Mouse (Mus musculus): ENCODE measurements around the gene Txnrd1.

Txnrd1 gene

DNA sequence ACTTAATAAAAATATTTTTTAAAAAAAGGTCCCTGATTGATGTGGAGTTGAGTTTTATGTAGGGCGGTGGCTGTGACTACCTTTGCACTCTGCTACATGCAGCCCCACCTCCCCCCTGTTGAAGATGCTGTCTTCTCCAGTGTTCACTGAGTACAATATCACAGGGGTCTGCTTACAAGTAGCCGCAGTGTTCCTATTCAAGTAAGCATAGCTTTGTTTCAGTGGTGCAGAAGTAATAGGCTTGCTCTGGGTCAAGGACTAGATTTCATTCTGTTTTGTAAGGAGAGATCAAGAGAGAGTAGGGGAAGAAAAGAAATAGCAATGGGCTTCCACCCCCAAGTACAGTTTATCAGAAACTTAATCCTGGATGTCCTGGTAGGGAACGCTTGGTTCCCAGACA, 16.2 kb upstream of the Txnrd1 start:
- in situ Hi-C loops (cut with MboI), result no loop called here

DNA sequence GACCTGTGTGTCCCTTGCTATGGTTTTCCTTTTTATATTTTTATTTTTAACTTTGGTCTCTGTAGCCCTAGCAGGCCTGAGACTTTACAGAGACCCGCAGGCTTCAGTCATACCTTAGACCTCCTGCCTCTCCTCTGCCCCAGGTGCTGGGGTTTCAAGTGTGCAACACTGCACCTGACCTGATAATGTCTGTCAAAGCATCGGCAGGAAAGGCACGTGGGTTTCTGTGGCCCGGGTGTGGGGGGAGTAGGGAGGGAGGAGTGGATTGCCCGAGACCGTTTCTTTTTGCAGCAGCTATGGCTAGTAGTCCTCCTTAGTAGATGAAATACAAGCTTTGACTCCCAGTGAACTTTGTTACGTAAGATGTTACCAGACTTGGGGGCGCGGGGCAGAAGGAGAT, 15.8 kb upstream of the Txnrd1 start:
- in situ Hi-C loops (cut with MboI), result no loop called here

DNA sequence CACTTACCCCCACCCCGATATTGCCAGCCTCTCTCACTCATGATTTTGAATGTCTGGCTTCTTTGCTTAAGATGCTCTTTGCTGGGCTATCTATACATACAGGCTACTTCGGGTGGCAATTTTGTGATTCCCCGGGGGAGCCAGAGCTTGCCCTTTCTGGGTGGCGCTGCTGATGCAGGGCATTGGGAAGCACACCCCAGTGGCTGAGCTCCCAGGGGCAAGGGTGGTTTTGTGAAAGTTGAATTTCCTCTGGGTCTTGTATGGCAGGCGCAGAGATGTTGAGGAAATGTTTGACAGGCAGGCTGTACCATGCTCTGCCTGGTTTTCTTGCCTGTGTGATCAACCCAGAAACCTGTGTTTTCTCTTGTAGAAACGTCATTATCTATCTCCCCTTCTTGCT, 15.1 kb upstream of the Txnrd1 start:
- in situ Hi-C loops (cut with MboI), result no loop called here

DNA sequence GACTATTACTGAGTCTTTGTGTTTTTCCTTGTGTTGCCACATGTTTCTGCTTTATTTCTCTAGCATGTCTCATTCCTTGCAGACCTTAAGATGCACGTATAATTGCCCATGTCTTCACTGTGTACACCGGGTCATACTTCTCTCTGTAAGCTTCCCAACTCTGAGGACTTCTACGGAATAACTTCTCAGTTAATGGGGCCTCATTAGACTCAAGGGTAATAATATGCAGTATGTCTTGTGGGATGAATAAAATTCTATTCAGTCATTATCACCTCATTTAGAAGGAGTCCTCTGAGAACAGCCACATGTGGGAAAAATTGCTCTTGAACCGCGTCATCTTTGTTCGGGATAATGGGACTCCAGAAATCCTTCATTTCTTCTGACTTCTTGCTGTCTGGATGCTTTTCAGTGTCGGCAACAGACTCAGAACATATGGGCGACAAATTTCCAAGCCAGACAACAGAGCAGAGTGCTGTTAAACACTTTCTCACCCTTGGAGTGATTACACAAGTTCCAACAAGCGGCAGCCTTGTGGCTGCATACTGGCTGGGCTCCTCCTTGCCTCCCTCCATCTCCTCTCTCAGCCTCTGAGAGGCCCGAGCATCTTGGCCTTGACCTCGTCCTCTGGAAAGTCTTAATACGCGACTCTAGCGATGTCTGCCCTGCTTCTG, 10.5 kb upstream of the Txnrd1 start:
- in situ Hi-C loops (cut with MboI), result no loop called here

DNA sequence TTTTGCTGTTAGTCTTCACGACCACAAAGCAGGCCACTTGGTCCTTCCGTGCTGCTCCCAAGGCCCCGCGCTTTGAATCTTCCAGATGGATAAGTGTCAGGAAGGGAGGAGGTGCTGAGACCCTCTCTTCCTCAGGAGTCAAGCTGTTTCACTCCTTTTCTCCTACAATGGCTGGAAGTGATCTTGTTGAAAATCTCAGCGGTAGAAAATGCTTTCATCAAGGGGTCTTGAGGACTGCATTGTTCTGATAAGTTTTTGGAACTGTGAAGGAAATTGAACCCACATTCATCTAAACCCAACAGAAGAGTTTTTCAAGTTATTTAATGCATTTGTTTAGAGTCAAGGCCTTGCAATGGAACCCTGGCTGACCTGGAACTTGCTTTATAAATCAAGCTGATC, 10.0 kb upstream of the Txnrd1 start:
- in situ Hi-C loops (cut with MboI), result no loop called here

DNA sequence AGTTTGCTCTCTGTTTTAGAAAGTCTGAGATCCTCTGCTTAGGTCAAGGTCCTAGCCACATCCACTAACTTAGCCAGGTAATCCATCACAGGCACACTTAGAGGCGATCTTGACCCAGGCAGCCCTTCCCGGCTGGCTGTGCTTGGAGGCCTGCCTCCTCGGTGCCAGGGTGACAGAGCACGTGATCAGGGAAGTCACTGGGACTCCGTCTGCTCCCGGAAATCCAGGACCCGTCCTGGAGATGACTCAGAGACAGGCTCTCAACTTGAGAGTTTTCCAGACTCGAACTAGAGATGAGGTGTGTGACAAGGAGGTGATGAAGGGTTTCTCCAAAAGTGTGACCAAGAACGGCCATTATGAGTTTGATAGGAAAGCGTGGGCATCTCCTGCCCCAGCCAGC, 9.2 kb upstream of the Txnrd1 start:
- in situ Hi-C loops (cut with MboI), result no loop called here

DNA sequence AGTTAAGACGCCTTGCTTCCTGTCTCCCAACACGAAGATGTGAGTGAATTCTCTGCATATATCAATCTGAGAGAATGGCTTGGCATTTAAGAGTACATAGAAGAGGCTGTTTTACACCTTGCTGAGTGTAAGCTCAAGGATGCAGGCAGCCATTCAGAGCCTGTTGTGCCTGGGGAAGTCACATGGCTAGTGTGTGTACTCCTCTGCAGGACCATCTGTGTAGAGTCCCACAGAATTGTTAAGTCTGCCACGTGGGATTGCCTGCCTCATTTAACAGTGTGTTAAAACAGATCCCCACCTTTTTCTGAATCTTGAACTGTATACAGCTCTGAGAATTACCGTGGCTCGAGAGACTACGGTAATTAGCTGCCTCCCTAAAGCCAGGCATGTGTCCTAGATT, 7.2 kb upstream of the Txnrd1 start:
- in situ Hi-C loops (cut with MboI), result no loop called here

DNA sequence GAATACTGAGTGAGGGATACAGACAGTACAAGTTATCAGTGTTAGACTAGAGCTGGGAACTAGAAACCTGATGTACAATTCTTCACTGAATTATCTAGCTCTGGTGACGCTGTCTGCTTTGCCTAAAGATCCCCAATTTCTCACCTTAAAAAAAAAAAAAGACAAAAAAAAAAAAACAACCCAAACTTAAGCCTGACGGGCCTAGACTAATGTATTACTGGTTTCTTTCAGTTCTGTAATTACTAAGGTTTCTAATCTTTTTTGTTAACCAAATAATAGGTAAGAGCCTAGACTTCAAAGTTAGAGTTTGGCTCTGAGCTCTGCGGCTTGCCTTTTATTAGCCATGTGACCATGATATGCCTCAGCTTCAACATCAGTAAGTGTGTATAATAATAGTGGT, 2.1 kb downstream of the Txnrd1 start:
- in situ Hi-C loops (cut with MboI), result no loop called here

DNA sequence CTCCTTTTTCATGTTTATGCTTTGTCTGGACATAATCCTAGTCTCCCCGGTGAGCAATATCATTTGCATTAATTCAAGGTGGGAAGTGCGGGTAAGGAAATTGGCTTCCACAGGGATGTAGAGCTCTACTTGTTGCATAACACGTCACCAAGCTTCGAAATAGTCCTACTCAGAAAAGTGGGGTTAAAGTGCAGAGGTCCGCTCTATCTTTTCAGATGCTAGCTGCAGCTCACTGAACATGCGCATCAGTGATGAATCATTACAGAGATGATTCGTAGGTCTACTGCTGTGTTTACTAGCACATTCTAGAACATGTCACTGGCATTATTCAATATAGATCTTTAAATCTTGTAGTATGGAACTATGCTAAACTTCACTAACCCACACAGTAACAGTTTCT, 4.6 kb downstream of the Txnrd1 start:
- in situ Hi-C loops (cut with MboI), result no loop called here

DNA sequence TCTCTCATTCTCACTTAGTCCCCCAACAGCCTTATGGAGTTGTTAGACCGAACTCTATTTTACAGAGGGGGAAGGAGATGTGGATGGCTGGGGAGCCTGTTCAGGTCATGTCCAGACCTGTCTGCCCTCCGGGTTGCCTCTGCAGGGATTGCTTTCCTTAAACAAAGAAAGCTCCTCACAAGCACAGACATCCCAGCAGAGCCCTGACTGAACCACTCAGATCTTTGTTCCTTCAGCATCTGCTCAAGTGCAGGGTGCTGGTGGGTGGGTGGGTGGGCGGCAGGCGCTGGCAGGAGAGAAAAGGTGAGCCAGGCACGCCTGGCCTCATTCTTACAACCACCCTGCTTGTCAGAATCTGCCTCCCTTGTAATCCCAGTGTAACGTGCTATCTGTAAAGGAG, 10.3 kb downstream of the Txnrd1 start:
- in situ Hi-C loops (cut with MboI), result no loop called here

DNA sequence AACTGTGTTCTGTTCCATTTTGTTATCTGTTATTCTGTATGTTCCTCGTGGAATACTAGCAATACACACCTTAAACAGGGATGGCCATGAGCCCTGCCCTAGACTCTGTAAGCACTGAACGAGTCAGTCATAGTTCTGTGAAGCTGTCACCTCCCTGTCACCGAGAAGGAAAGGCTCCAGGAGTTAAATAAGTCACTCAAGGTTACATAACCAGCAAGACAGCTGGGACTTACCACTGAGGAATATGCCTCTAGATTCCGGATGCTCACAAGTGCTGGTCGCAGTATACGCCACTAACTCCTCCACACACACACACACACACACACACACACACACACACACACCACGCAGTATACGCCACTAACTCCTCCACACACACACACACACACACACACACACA, 11.0 kb downstream of the Txnrd1 start:
- in situ Hi-C loops (cut with MboI), result no loop called here

DNA sequence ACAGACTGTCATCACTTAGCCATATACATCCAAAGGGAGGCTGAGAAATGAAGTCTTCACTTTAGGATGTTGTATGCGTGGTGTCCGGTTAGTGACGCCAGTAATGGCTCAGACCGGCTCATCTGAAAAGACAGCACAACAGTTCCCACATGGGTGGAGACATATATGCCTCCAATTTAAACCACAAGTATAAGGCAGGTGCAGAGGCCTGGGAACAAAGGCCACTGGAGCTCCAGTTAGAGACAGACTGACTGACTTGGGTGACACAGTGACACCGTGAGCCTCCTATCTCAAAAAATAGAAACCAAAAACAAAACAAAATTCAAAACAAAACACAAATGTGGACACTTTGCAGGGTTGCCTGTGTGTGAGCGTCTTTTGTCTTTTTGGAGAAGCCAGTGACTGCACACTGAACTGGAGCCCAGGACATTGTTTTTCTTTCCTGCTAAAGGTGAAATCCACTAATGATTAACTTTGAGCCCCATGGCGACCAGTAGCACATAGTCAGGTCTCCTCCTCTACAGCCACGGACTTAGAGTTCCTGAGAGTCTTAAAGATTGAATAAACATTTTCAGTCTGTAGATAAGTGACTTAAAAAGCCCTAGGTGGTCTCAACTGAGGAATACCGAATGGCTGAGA, 14.2 kb downstream of the Txnrd1 start:
- in situ Hi-C loops (cut with MboI), result no loop called here

DNA sequence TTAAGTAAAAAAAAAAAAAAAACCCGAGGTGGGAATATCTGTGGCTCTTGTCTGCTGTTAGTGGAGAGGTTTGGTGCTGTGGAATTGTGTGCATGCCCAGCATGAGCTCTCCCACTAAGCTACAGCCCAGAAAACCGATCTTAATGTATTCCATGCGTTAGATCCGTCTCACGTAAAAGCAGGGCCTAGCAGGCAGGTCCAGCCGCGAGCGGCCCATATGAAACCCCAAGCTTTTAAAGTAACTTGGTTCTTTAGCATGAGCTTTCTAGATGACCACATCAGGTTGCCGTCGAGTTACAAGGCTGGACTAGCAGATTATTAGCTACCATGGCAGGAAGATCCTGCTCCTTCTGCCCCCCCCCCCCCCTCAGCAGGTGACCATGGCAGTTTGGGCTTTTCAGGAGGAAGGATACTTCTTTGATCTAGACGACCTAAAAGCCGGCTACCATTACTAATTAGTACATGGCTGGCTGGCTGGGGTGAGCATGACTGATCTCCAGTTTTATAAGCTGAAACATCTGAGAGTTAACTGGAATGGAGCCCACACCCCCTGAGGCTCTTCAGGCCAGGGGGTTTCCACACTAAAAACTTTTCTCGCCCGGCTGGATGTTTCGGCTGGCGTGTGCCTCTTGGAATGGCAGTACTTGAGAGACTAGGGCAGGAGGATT, 16.1 kb downstream of the Txnrd1 start:
- in situ Hi-C loops (cut with MboI), result no loop called here

DNA sequence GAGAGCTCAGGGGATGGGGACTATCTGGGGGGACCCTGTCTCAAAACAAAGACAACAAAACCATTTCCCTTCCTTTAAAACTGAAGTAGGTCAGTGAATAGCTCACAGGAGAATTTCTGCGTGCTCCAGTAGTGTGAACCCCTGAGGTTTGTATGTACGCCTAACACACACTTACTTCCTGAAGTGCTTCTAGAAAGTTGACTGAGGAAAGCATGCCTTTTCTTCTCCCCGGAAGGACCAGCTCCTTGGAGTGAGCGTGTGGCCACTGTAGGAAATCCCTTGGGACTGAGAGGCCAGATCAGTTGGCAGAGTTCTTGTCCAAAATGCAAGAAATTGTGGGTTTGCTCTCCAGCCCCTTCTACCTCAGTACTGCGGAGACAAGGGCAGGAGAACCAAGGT, 16.6 kb downstream of the Txnrd1 start:
- in situ Hi-C loops (cut with MboI), result no loop called here

DNA sequence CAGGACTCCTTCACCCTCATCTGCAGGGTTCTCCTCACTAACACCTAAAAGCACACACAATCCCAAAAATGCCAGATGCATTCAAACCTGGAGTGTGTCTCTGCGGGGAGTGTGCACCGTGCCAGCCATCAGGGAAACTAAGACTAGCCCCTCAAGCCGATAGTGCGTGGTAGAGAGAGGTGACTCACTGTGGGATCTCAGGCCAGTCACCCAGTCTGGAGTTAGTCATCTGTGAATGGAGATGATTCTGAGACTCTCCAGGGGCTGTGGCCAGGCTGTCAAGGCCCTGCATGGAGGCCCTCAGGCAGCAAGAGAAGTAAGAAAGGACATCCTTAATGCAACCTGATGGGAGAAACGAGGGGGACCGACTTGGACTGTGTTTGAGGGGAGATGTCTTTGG, 18.0 kb downstream of the Txnrd1 start:
- in situ Hi-C loops (cut with MboI), result no loop called here

DNA sequence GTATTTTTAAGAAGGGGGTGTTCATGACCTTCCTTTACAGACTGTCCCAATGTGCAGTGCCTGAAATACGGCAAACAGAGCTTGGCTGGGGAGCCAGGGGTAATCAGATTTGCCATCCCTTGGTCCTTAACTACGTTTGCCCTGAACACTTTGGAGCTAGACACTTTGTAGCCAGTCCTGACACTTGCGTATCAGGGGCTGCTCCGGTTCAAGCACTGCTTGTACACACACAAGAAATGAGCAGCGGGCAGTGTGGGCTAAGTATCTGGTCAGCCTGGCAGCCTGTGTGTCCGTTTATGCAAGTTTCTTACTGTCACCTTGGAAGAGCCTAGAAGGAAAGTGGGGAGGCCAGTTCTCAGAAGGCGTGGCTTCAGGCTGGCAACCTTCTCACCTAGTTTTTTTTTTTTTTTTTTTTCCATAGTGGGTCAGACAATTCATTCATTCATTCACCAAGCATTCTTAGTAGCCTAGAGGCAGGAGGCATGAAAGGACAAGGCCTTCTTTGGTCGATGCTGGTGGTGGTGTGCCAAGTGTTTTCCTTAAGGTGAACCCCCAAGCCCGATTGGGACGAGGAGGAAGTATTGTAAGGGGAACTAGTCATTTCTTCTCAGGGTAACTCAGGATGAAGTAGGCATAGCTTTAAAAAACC, 24.4 kb downstream of the Txnrd1 start:
- in situ Hi-C loops (cut with MboI), result loop anchor here (5.0 kb wide), 1 partner anchor 44 kb away; no protein-coding TSS in a partner anchor

DNA sequence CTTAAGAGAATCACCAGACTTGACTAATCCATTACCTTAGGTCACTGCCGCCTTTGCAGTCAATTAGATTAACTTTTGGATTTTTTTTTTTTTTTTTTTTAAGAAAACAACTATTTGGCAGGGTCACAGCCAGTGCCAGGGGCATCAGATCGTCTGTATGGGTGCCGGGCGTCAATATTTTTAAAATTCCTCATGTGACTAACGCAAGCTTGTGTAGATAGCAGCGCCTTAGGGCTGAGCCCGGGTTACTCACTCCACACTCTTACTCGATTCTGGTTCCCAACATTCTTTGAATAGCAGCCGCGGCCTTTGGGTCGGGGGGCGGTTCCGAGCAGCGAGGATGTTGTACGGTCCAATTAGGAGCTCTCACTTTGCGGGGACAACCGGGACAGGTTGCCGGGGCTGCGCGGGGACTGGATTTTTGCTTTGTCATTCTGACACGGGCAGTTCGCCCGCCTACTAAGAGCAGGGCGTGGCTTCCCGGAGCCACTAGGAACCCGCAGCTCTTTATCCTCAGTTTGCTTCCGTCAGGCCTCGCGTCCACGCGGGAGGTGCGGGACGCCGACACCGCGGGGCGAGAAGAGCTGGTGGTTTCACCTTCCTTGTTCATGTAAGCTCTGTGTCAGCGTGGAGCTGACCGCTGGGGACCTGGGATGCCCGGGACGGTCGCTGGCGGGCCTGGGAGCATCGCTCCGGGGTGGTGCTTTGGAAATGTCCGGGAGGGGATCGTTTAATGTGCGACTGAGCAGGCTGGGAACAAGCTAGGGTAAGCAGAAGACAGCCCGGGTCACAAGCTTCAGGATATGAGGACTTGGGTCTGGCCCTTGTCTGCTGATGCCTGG, 25.2 kb downstream of the Txnrd1 start:
- in situ Hi-C loops (cut with MboI), result loop anchor here (5.0 kb wide), 1 partner anchor 43 kb away; no protein-coding TSS in a partner anchor

DNA sequence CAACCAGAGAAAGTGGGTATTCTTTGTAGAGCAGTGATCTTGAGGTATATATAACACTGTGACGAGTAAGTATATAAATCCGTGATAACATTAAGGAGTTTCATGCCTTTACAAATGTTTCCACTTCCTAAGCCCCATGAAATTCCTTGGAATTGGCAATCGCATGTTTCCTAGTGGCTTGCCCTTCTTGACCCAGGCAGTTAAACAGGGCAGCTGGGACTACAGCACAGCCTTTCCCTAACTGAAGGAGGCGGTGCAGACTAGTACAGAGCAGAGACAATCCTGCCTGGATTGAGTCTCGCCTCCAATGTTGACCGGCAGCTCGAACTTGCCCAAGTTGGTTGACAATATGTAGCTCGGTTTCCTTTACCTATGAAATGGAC, 25.8 kb downstream of the Txnrd1 start:
- in situ Hi-C loops (cut with MboI), result loop anchor here (5.0 kb wide), 1 partner anchor 43 kb away; no protein-coding TSS in a partner anchor

DNA sequence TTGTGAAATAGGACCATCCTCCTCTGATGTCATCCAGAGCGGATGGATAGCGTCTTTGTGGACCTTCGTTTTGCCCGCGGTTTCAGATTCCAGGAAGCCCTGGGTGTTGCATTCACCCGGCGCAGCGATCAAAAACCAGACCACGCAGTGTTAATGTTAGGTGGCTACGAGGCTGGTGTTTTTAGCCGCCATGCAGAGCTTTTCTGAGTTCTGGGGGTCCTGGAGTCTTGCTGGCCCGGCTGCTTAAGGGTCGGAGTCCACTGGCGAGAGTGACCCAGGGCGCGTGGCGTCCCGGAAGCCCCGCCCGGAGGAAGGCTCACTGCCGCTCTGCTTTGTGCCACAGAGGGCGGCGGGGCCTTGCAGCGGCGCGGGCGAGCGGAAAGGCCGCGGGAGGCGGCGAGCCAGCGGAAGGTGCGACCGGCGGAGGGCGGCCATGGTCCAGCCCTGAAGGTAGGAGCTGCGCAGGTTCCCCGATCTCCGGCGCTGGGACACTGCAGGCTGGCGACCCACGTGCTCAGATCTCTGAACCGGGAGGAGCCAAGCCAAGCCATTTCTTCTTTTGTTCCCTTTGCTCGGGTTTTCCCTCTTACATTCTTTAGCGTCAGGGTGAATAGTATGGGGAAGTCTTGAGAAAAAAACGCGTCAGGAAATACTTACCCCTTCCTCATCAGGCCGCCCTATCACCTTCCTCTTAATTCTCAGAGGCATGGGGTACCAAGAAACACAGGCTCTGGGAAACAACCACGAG, 26.6 kb downstream of the Txnrd1 start:
- in situ Hi-C loops (cut with MboI), result no loop called here

DNA sequence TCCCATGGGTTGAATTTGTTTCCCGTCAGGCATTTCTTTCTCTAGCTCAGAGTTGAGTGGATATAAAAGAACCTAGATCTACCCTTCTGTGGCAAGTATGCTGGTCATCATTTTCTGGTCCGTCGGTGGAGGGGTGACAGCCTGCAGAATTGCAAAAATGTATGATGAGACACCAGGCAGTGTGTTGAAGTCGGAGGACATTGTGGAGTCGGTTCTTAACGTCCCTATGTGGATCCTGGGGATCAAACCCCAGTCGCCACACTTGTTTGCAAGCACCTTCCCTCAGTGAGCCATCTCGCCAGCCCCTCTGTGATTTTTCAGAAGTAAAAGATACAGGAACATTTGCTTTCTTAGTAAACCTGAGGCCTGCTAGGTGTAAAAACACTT, 27.2 kb downstream of the Txnrd1 start:
- in situ Hi-C loops (cut with MboI), result no loop called here

DNA sequence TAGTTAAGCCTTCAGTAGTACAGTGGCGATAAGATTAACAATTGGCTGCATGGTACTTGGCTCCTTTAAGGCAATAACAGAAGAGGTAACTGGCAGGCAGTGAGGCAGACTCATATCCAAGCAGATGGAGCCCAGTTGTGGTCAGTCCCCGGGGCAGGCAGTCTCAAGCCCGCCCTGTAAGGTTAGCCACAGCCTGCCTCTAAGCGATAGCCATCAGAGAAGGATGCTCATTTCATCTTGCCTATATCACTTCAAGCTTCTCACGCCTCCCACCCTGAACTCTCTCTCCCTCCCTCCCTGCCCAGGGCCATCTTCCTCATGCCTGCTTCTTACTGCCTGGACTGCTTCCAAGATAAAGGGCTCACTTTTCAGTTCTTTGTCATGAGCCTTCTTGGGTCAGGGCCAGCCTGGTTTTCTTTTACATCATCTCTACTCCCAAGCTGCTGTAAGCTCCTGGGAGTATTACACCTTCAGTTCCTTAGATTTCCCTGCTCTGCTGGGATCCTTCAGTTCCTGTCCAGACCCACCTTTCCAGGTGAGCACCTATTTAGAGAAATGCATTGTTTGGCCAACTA, 29.4 kb downstream of the Txnrd1 start:
- in situ Hi-C loops (cut with MboI), result no loop called here
